22 mouse cellular contexts compared by ENCODE assay signal in the genomic region with DNA sequence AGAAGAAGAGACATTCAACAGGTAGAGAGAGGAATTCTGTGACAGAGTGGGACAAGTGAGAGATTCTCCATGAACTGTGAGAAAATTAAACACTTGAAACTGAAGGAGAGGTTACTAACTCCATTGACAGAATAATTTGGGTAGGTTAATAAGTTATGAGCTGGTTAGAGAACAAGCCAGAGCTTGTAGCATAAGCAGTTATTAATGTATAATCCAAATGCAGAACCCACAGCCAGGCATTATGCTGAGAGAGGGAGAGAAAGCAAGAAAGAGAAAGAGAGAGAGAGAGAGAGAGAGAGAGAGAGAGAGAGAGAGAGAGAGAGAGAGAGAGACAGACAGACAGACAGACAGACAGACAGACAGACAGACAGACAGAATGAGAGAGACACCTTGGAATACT.
DNase-seq lines count a peak whose midpoint lies in the region; ATAC-seq and TF ChIP-seq lines count a peak whose summit lies in the region.
"Had no signal": no experiment of that assay in that cellular context is flagged by ENCODE, and none has a peak within 500 bp of the region (broad histone marks: within the 10 kb centered on the region; RNA-seq: fewer than 3 reads in every experiment).

No protein-coding gene starts in this region.

- POLR2A ChIA-PET in Patski (lab: Charles Lee) = no interaction called here

- no peaks in the 10 kb centered on the region for H3K27me3 ChIP-seq in kidney, embryonic 16.5 days (ENCODE audit: insufficient read depth, low read length)
- no peaks in the 10 kb centered on the region for H3K27me3 ChIP-seq in kidney, embryonic 14.5 days (ENCODE audit: control insufficient read depth, insufficient read depth, low read length)
- H3K27me3 ChIP-seq in Patski = no peaks in the 10 kb centered on the region
- H3K27me3 ChIP-seq: forebrain, embryonic 13.5 days; heart, embryonic 13.5 days; hindbrain, embryonic 12.5 days had no signal

- no peak overlapping the region for H3K9ac ChIP-seq in kidney, embryonic 16.5 days (replicated peaks; ENCODE audit: low read length)
- no peak overlapping the region for H3K9ac ChIP-seq in kidney, embryonic 14.5 days (ENCODE audit: low read depth, low read length)
- H3K9ac ChIP-seq: forebrain, embryonic 13.5 days; heart, embryonic 13.5 days; hindbrain, embryonic 12.5 days had no signal

- no peak for TF ChIP-seq CTCF in Patski (IDR thresholded peaks at IDR 0.05)

- H3K4me1 ChIP-seq in kidney, embryonic 16.5 days (ENCODE audit: insufficient read depth, low read length) = no peaks in the 10 kb centered on the region
- no peaks in the 10 kb centered on the region for H3K4me1 ChIP-seq in kidney, embryonic 14.5 days (ENCODE audit: control insufficient read depth, insufficient read depth, low read length)
- H3K4me1 ChIP-seq: forebrain, embryonic 10.5 days; forebrain, embryonic 13.5 days; heart, embryonic 10.5 days; heart, embryonic 13.5 days; hindbrain, embryonic 12.5 days had no signal

- no peak overlapping the region for H3K27ac ChIP-seq in kidney, embryonic 16.5 days (ENCODE audit: low read length)
- H3K27ac ChIP-seq in kidney, embryonic 14.5 days (ENCODE audit: low read depth, low read length) = no peak overlapping the region
- H3K27ac ChIP-seq: forebrain, embryonic 10.5 days; forebrain, embryonic 13.5 days; heart, adult 2 months; heart, embryonic 10.5 days; heart, embryonic 13.5 days; hindbrain, embryonic 12.5 days had no signal

- ATAC-seq in kidney, embryonic 16.5 days (ENCODE audit: low FRiP score, low TSS enrichment) = no peak
- ATAC-seq in kidney, embryonic 14.5 days (ENCODE audit: low FRiP score, low TSS enrichment) = no peak
- peak; percentile 32 for ATAC-seq in Patski
- ATAC-seq: forebrain, embryonic 13.5 days; forebrain, embryonic 16.5 days had no signal

- no peak overlapping the region for H3K4me2 ChIP-seq in kidney, embryonic 16.5 days (replicated peaks; ENCODE audit: low read depth, low read length)
- no peak overlapping the region for H3K4me2 ChIP-seq in kidney, embryonic 14.5 days (replicated peaks; ENCODE audit: low read depth, low read length)
- H3K4me2 ChIP-seq: forebrain, embryonic 13.5 days; heart, embryonic 13.5 days; hindbrain, embryonic 12.5 days had no signal

- no peak overlapping the region for H3K4me3 ChIP-seq in kidney, embryonic 16.5 days (ENCODE audit: low read length)
- H3K4me3 ChIP-seq in kidney, embryonic 14.5 days (ENCODE audit: low read length) = no peak overlapping the region
- H3K4me3 ChIP-seq: forebrain, embryonic 10.5 days; forebrain, embryonic 13.5 days; heart, adult 2 months; heart, embryonic 10.5 days; heart, embryonic 13.5 days; hindbrain, embryonic 12.5 days had no signal

- CTCF ChIA-PET in Patski (lab: Charles Lee) = interaction anchor here (0.9 to 2.2 kb wide), 4 partner anchors 147 to 226 kb away, joined by 3 to 5 read pairs (median 4); no protein-coding TSS in a partner anchor

- H3K9me3 ChIP-seq in kidney, embryonic 16.5 days (ENCODE audit: low read length) = no peaks in the 10 kb centered on the region
- 0 out of 2 replicates have a peak, but pooled peaks cover 2% of the 10 kb centered on the region for H3K9me3 ChIP-seq in kidney, embryonic 14.5 days (ENCODE audit: control insufficient read depth, low read length)
- H3K9me3 ChIP-seq: heart, embryonic 10.5 days had no signal

- in situ Hi-C loops in Patski (cut with MboI; ENCODE audit: low pct_unique_long_range_greater_than_20kb) = loop anchor here (5.0 kb wide), 1 partner anchor 232 kb away; no protein-coding TSS in a partner anchor

- peak; percentile 58 for DNase-seq in kidney, adult 11 months
- DNase-seq in kidney, adult 9 months = peak; percentile 96
- no peak for DNase-seq in Patski (ENCODE audit: low read depth, low spot score)
- peak; percentile 47 to 86 for DNase-seq in kidney, postnatal 36 days
- DNase-seq in thymus, adult 18-20 months = no peak
- DNase-seq: adrenal gland, postnatal 10 days; adrenal gland, postnatal 36 days; cerebellum, adult 18-20 months; cerebellum, adult 9-10 months; cerebellum, postnatal 14 days; gastrocnemius, postnatal 10 days; gastrocnemius, postnatal 36 days; heart, adult 2 months; heart, postnatal 14 days had no signal

- H3K36me3 ChIP-seq in kidney, embryonic 16.5 days (ENCODE audit: insufficient read depth, low read length) = no peaks in the 10 kb centered on the region
- no peaks in the 10 kb centered on the region for H3K36me3 ChIP-seq in kidney, embryonic 14.5 days (ENCODE audit: control insufficient read depth, insufficient read depth, low read length)
- H3K36me3 ChIP-seq: forebrain, embryonic 10.5 days; heart, embryonic 10.5 days; heart, embryonic 13.5 days; hindbrain, embryonic 12.5 days had no signal

Comparison
In these comparisons a context has a peak if more than half of its experiments do, and no peak if none do; other contexts are left out.
1. DNase-seq: peak in kidney, adult 11 months (single experiment), kidney, adult 9 months (single experiment) and kidney, postnatal 36 days (2 of 2); none in Patski (single experiment) and thymus, adult 18-20 months (0 of 2).